Comparison of ENCODE assay signal across 19 mouse cellular contexts in the genomic region with DNA sequence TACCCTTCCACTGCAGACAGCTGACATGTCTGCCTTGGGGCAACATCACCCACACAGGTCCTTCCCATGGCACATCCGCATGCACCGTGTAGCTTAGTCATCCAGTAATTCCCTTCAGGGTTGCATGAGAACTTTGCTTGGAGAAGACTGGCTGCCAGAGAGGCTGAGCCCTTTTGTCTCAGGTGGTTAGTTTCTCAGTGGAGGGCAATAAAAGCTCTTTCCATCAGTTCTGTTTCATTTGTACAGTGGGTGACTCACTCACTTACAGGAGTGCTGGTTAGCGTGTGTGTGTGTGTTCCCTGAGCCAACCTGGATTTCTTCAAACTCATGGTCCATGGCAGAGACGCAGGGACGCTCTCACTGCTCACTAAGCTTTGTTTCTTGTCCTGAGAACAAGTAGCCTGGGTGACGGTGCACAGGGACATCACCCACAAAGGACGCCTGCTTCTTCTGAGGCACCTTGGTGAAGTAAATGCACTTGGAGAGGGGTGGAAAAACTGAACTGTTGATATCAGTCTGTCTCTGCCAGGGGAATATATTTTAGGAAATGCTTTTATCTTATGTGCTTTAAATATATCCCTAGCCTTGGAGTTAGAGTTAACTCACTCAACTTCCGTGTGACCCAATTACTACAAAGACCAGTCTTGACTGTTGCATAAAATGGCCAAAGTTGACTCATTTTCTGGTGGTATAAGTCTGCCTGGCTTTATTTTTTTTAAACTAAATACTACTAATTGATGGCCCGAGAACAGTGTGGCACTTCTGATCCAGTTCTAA.
DNase-seq lines count a peak whose midpoint lies in the region; ATAC-seq and TF ChIP-seq lines count a peak whose summit lies in the region.
"Had no signal": no experiment of that assay in that cellular context is flagged by ENCODE, and none has a peak within 500 bp of the region (broad histone marks: within the 10 kb centered on the region; RNA-seq: fewer than 3 reads in every experiment).

No protein-coding gene starts in this region.

- DNase-seq in heart, adult 8-10 months (ENCODE audit: low spot score) = no peak
- DNase-seq in 3T3-L1 (ENCODE audit: low read depth, low spot score) (peak; percentile 34), Patski (ENCODE audit: low read depth, low spot score) (peak; percentile 95)
- no peak for DNase-seq in layer of hippocampus, postnatal 10 days (ENCODE audit: low spot score in 2 of 2)
- DNase-seq: cerebellum, postnatal 10 days; kidney, adult 9 months; retina, postnatal 1 day; right cerebral cortex, postnatal 4 days; thymus, postnatal 14 days had no signal

- peak overlapping the region; percentile 59 to 62 for H3K27ac ChIP-seq in heart, embryonic 14.5 days (replicated peaks in 1 of 2; ENCODE audit: control insufficient read depth in 1 of 2, insufficient read depth in 1 of 2, low read depth in 2 of 2, low read length in 2 of 2)
- H3K27ac ChIP-seq in intestine, embryonic 16.5 days (ENCODE audit: low read length) = peak overlapping the region; percentile 63
- no peak overlapping the region for H3K27ac ChIP-seq in midbrain, embryonic 13.5 days
- no peak overlapping the region for H3K27ac ChIP-seq in forebrain, embryonic 15.5 days (replicated peaks)
- H3K27ac ChIP-seq: forebrain, embryonic 13.5 days; liver, embryonic 15.5 days; midbrain, embryonic 15.5 days had no signal

- POLR2A ChIA-PET in Patski (lab: Charles Lee) = no interaction called here

- H3K27me3 ChIP-seq in heart, embryonic 14.5 days (ENCODE audit: control insufficient read depth, insufficient read depth, low read length) = no peaks in the 10 kb centered on the region
- H3K27me3 ChIP-seq in Patski = no peaks in the 10 kb centered on the region
- H3K27me3 ChIP-seq in intestine, embryonic 16.5 days (replicated peaks; ENCODE audit: control insufficient read depth, insufficient read depth, low read length) = no peaks in the 10 kb centered on the region
- peaks cover 9% of the 10 kb centered on the region; the same call in 1 of the 2 replicates for H3K27me3 ChIP-seq in midbrain, embryonic 13.5 days
- H3K27me3 ChIP-seq in forebrain, embryonic 15.5 days = no peaks in the 10 kb centered on the region
- H3K27me3 ChIP-seq: limb, embryonic 12.5 days; liver, embryonic 15.5 days; midbrain, embryonic 15.5 days had no signal

- H3K4me2 ChIP-seq in heart, embryonic 14.5 days (ENCODE audit: low read length) = peak overlapping the region; percentile 35
- H3K4me2 ChIP-seq in intestine, embryonic 16.5 days (ENCODE audit: low read depth, low read length) = no peak overlapping the region
- H3K4me2 ChIP-seq in midbrain, embryonic 13.5 days (replicated peaks) = no peak overlapping the region
- H3K4me2 ChIP-seq in forebrain, embryonic 15.5 days (replicated peaks) = no peak overlapping the region
- H3K4me2 ChIP-seq: forebrain, embryonic 13.5 days; limb, embryonic 12.5 days; liver, embryonic 15.5 days; midbrain, embryonic 15.5 days had no signal

- WGBS in heart, embryonic 14.5 days = 51% methylated on average over 9 of the region's 9 CpGs
- WGBS in intestine, embryonic 16.5 days = 65% methylated on average over 9 of the region's 9 CpGs
- 94% methylated on average over 9 of the region's 9 CpGs for WGBS in midbrain, embryonic 13.5 days
- WGBS in forebrain, embryonic 15.5 days = 92% methylated on average over 9 of the region's 9 CpGs

- no peak for ATAC-seq in heart, embryonic 14.5 days (ENCODE audit: insufficient number of reproducible peaks, insufficient read depth, low FRiP score, low read depth)
- ATAC-seq in Patski = peak; percentile 95
- peak; percentile 74 for ATAC-seq in intestine, embryonic 16.5 days
- no peak for ATAC-seq in midbrain, embryonic 13.5 days
- ATAC-seq in forebrain, embryonic 15.5 days (replicated peaks) = no peak
- ATAC-seq: forebrain, embryonic 13.5 days; hindbrain, embryonic 16.5 days; lung, postnatal 0 days; midbrain, embryonic 15.5 days had no signal

- no peaks in the 10 kb centered on the region for H3K9me3 ChIP-seq in heart, embryonic 14.5 days (ENCODE audit: control insufficient read depth, low read length)
- no peaks in the 10 kb centered on the region for H3K9me3 ChIP-seq in intestine, embryonic 16.5 days (ENCODE audit: control insufficient read depth, low read length)
- H3K9me3 ChIP-seq in midbrain, embryonic 13.5 days = no peaks in the 10 kb centered on the region
- H3K9me3 ChIP-seq in forebrain, embryonic 15.5 days = no peaks in the 10 kb centered on the region
- H3K9me3 ChIP-seq: forebrain, embryonic 13.5 days; limb, embryonic 12.5 days; liver, embryonic 15.5 days; midbrain, embryonic 15.5 days had no signal

- no peak overlapping the region for H3K4me3 ChIP-seq in heart, embryonic 14.5 days (ENCODE audit: control insufficient read depth in 1 of 2, insufficient read depth in 1 of 2, low read depth in 1 of 2, low read length in 2 of 2)
- H3K4me3 ChIP-seq in intestine, embryonic 16.5 days (ENCODE audit: low read length) = no peak overlapping the region
- no peak overlapping the region for H3K4me3 ChIP-seq in midbrain, embryonic 13.5 days (replicated peaks)
- no peak overlapping the region for H3K4me3 ChIP-seq in forebrain, embryonic 15.5 days
- H3K4me3 ChIP-seq: forebrain, embryonic 13.5 days; limb, embryonic 12.5 days; liver, embryonic 15.5 days; midbrain, embryonic 15.5 days had no signal

- CTCF ChIA-PET in Patski (lab: Charles Lee) = interaction anchor here (1.0 to 1.5 kb wide), 3 partner anchors 9 to 143 kb away, joined by 3 to 8 read pairs (median 3); no protein-coding TSS in a partner anchor

- H3K9ac ChIP-seq in heart, embryonic 14.5 days (ENCODE audit: low read length) = no peak overlapping the region
- 0 out of 2 replicates have a peak overlapping the region, but pooled peaks have one; percentile 11 for H3K9ac ChIP-seq in intestine, embryonic 16.5 days (ENCODE audit: low read depth, low read length)
- no peak overlapping the region for H3K9ac ChIP-seq in midbrain, embryonic 13.5 days (replicated peaks)
- H3K9ac ChIP-seq in forebrain, embryonic 15.5 days (replicated peaks) = no peak overlapping the region
- H3K9ac ChIP-seq: forebrain, embryonic 13.5 days; limb, embryonic 12.5 days; liver, embryonic 15.5 days; midbrain, embryonic 15.5 days had no signal

- in situ Hi-C loops in Patski (cut with MboI; ENCODE audit: low pct_unique_long_range_greater_than_20kb) = loop anchor here (5.0 kb wide), 1 partner anchor 142 kb away; no protein-coding TSS in a partner anchor

- TF ChIP-seq CTCF in Patski (IDR thresholded peaks at IDR 0.05) = no peak

- peaks cover 43 to 57% of the 10 kb centered on the region in 2 experiments for H3K4me1 ChIP-seq in heart, embryonic 14.5 days (ENCODE audit: control insufficient read depth in 2 of 2, insufficient read depth in 2 of 2, low read length in 2 of 2)
- peaks cover 34% of the 10 kb centered on the region for H3K4me1 ChIP-seq in intestine, embryonic 16.5 days (ENCODE audit: control insufficient read depth, insufficient read depth, low read length)
- H3K4me1 ChIP-seq in midbrain, embryonic 13.5 days (replicated peaks) = no peaks in the 10 kb centered on the region
- no peaks in the 10 kb centered on the region for H3K4me1 ChIP-seq in forebrain, embryonic 15.5 days
- H3K4me1 ChIP-seq: forebrain, embryonic 13.5 days; midbrain, embryonic 15.5 days had no signal

- H3K36me3 ChIP-seq in heart, embryonic 14.5 days (ENCODE audit: control insufficient read depth, insufficient read depth, low read length) = no peaks in the 10 kb centered on the region
- H3K36me3 ChIP-seq in intestine, embryonic 16.5 days (ENCODE audit: control insufficient read depth, insufficient read depth, low read length) = no peaks in the 10 kb centered on the region
- H3K36me3 ChIP-seq in midbrain, embryonic 13.5 days = no peaks in the 10 kb centered on the region
- no peaks in the 10 kb centered on the region for H3K36me3 ChIP-seq in forebrain, embryonic 15.5 days
- H3K36me3 ChIP-seq: limb, embryonic 12.5 days; liver, embryonic 15.5 days; midbrain, embryonic 15.5 days had no signal

Comparison
In these comparisons a context has a peak if more than half of its experiments do, and no peak if none do; other contexts are left out.
1. ATAC-seq: peak in Patski (single experiment) and intestine, embryonic 16.5 days (single experiment); none in heart, embryonic 14.5 days (single experiment), midbrain, embryonic 13.5 days (single experiment) and forebrain, embryonic 15.5 days (single experiment).
2. H3K27ac ChIP-seq: peak in heart, embryonic 14.5 days (2 of 2) and intestine, embryonic 16.5 days (single experiment); none in midbrain, embryonic 13.5 days (single experiment) and forebrain, embryonic 15.5 days (single experiment).
3. DNase-seq: peak in 3T3-L1 (single experiment) and Patski (single experiment); none in heart, adult 8-10 months (single experiment) and layer of hippocampus, postnatal 10 days (0 of 2).